Mouse (Mus musculus) neural tube, embryonic 12.5 days (tissue): ENCODE measurements around the gene Vrk1. TPM values are rescaled to one million over a fixed set of nuclear protein-coding genes. Genes with fewer than 3 reads are reported as not detected.
A peak's percentile ranks its signal among the peaks of the same experiment; 100 is the strongest.

Experiments used
- ATAC-seq: fragments of 200-750 bp; cut with Nextera tagmentation; 2 replicates; pipeline ENCODE4 v1.8.0; 2017; ENCODE audit warnings: low read depth, mild to moderate bottlenecking, moderate TSS enrichment, moderate library complexity; ENCODE audit not compliant: low FRiP score
- H3K27ac ChIP-seq: fragments of 300-500 bp; sonication (generic); 2 replicates; pipeline ENCODE4 v1.5.1; 2016
- H3K27me3 ChIP-seq: fragments of 300-500 bp; sonication (generic); replicated peaks from 2 replicates; pipeline ENCODE4 v1.6.1; 2016; ENCODE audit warnings: mild to moderate bottlenecking
- H3K36me3 ChIP-seq: fragments of 300-500 bp; sonication (generic); 2 replicates; pipeline ENCODE4 v1.6.1; 2016; ENCODE audit warnings: mild to moderate bottlenecking
- H3K4me1 ChIP-seq: fragments of 300-500 bp; sonication (generic); 2 replicates; pipeline ENCODE4 v1.6.1; 2016
- H3K4me2 ChIP-seq: fragments of 300-500 bp; sonication (generic); replicated peaks from 2 replicates; pipeline ENCODE4 v1.6.1; 2016; ENCODE audit warnings: mild to moderate bottlenecking
- H3K4me3 ChIP-seq: fragments of 300-500 bp; sonication (generic); 2 replicates; pipeline ENCODE4 v1.5.1; 2016
- H3K9ac ChIP-seq: fragments of 300-500 bp; sonication (generic); 2 replicates; pipeline ENCODE4 v1.6.1; 2016; ENCODE audit warnings: mild to moderate bottlenecking
- H3K9me3 ChIP-seq: fragments of 300-500 bp; sonication (generic); 2 replicates; pipeline ENCODE4 v1.6.1; 2016; ENCODE audit warnings: mild to moderate bottlenecking
- WGBS: fragments of 180-500 bp; shearing (Covaris S2); methylation state at CpG from one replicate; pipeline ENCODE4 v1.1.7; 2016; 5-methylcytosine and 5-hydroxymethylcytosine counted together
- polyA plus RNA-seq: library from polyadenylated mRNA; unstranded; fragments of >200 nt; fragmentation: Nextera tagmentation; extraction: Ambion mirVana; gene quantifications from 2 replicates; pipeline ENCODE4 v1.2.1, GENCODE M21; 2016

The Vrk1 gene
- polyA plus RNA-seq, 1 experiment from 2014 or later, result 61.5 TPM

DNA sequence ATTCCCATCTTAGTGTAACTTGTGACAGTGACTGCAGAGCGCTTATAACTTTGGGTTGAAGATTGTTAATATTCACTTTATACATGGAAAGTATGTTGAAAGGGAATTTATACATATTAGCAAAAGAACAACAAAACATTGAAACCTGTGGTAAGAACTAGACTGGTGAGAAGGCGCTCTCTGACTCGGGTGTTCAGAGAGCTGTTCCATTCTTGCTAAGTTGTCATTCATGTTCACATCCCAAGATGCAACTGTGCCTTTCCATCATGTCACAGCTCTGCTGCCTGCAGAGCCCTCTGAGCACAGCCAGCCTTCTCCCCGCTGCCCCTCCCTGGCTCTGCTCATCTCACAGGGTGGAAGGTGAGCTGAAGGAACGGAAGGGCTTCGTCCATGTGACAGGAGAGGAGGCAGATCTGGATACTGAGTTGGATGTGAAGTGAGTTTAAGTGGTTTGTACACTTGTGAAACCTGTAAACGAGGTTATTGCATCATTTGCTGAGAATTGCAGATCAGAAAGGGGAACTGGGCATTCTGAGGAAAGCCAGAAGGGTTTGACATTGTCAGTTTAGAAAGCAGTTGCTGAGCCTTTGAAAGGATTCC, 20.2 kb downstream of the Vrk1 start:
- Histone ChIP-seq H3K4me2 (no peak overlapping the region), H3K27me3 (no peaks in the 10 kb centered on the region), H3K27ac (no peak overlapping the region), H3K4me3 (no peak overlapping the region), H3K4me1 (no peaks in the 10 kb centered on the region), H3K9ac (no peak overlapping the region), H3K36me3 (peaks cover 6% of the 10 kb centered on the region; the same call in 1 of the 2 replicates), H3K9me3 (no peaks in the 10 kb centered on the region)
- ATAC-seq, result no peak
- 87% methylated on average over 7 of the region's 7 CpGs for WGBS

DNA sequence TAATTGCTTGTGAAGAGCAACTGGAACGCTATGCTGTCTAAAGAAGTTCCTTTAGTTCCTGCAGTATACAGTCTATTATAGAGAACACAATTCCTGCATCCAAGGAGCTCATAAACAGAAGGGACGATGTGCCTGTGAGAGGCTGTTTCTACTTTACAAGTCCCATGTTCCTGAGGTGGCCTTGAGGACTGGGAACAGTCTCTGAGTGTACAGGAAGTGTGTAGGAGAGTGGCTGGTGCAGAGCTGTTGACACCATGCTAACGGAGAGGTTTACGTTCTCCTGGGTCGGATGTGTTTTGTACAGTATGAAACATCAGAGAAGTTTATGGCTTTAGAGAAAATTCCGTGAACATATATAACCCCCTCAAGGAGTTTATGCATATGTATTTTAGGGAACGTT, 20.8 kb downstream of the Vrk1 start:
- H3K4me1 ChIP-seq, result no peaks in the 10 kb centered on the region
- H3K9me3 ChIP-seq, result no peaks in the 10 kb centered on the region
- no peak for ATAC-seq

DNA sequence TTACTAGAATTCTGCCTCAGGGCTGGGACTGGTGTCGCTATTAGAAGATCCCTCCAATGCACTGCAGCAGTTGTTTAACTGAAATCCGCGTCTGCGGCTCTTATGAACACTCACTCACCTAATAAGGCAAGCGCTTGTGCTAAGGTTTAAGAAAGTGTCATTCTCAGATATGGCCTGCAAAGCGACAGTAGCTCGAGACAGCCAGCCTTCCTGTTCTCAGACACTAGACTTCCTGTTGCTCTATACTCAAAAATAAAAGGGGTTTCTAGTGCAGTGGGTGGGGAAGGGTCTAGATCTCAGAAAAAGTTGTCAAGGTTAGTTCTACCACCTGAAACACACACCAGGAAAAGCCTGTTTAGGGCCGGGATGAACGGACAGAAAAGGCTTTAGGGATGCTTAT, 21.9 kb downstream of the Vrk1 start:
- Histone ChIP-seq H3K4me3 (no peak overlapping the region), H3K27me3 (no peaks in the 10 kb centered on the region), H3K4me1 (no peaks in the 10 kb centered on the region), H3K4me2 (no peak overlapping the region), H3K9ac (no peak overlapping the region), H3K36me3 (peaks cover 6% of the 10 kb centered on the region; the same call in 1 of the 2 replicates), H3K27ac (no peak overlapping the region), H3K9me3 (no peaks in the 10 kb centered on the region)
- WGBS, result 90% methylated on average over 9 of the region's 9 CpGs
- ATAC-seq, result no peak

More for the DNA sequence above, 20.8 kb downstream of the Vrk1 start:
- H3K4me2 ChIP-seq, result no peak overlapping the region
- WGBS, result 93% methylated on average over 7 of the region's 7 CpGs
- peaks cover 6% of the 10 kb centered on the region; the same call in 1 of the 2 replicates for H3K36me3 ChIP-seq
- H3K27ac ChIP-seq, result no peak overlapping the region
- no peak overlapping the region for H3K9ac ChIP-seq
- no peak overlapping the region for H3K4me3 ChIP-seq
- H3K27me3 ChIP-seq, result no peaks in the 10 kb centered on the region

DNA sequence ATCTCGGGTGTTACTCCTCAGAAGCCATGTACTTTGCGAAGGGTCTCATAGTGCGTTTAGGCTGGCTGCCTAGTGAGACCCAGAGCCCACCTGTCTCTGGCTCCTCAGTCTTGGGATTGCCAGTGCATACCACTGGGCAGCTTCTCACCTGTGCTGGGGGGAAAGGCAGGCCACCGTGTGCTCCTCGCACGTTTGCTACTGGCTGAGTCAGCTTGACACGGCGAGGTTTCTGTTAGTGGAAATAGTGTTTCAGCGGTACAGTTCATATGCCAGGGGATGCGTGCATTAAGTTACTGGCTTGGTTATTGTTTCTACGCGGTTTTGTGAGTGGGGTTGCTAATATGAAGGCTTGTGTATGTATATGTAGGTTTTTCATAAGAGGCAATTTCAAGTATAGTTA, 22.3 kb downstream of the Vrk1 start:
- no peak overlapping the region for H3K9ac ChIP-seq
- H3K27me3 ChIP-seq, result no peaks in the 10 kb centered on the region
- H3K27ac ChIP-seq, result no peak overlapping the region
- H3K9me3 ChIP-seq, result no peaks in the 10 kb centered on the region
- WGBS, result 95% methylated on average over 12 of the region's 12 CpGs
- peaks cover 6% of the 10 kb centered on the region; the same call in 1 of the 2 replicates for H3K36me3 ChIP-seq
- H3K4me2 ChIP-seq, result no peak overlapping the region
- ATAC-seq, result no peak
- H3K4me1 ChIP-seq, result no peaks in the 10 kb centered on the region
- no peak overlapping the region for H3K4me3 ChIP-seq

DNA sequence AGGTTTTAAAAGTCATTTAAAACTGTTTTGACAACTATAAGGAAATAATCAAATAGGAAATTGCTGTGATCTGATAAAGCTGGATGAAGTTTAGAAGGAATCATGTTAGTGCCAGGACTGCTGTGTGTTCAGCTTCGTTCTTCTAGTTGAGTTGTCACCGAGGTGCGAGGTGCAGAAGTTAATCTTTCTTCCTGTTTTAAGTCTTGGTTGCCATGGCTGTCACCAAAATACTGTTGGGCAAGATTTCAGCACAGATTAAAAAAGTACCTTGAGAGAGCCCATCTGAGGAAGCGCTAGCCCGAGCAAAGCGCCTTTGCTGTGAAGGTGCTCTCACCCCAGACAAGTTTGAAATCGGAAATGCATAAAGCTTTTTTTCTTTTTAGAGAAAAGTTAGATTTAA, 24.2 kb downstream of the Vrk1 start:
- no peak overlapping the region for H3K4me3 ChIP-seq
- no peaks in the 10 kb centered on the region for H3K9me3 ChIP-seq
- H3K4me2 ChIP-seq, result no peak overlapping the region
- H3K4me1 ChIP-seq, result no peaks in the 10 kb centered on the region
- WGBS, result 95% methylated on average over 7 of the region's 7 CpGs
- peaks cover 9% of the 10 kb centered on the region for H3K36me3 ChIP-seq
- H3K27me3 ChIP-seq, result no peaks in the 10 kb centered on the region
- ATAC-seq, result no peak
- H3K9ac ChIP-seq, result no peak overlapping the region
- H3K27ac ChIP-seq, result no peak overlapping the region

DNA sequence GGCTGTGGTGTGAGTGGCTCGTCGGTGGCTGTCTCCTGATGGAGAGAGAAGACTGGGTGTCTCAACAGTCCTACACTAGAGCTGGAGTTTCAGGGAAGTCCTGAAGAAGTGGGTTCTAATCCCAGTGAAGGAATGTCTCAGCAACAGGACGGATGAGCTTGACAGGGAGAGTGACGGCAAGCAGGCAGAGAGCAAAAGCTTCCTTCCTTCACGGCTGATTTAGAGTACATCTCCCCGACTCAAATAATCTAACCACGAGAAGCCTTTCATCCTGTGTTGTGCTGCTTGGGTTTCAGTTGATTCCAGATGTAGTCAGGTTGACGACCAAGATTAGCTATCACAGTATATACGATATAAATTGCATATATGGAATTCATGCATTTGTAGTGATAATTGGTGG, 24.7 kb downstream of the Vrk1 start:
- Histone ChIP-seq H3K9me3 (no peaks in the 10 kb centered on the region), H3K27me3 (no peaks in the 10 kb centered on the region), H3K4me3 (no peak overlapping the region), H3K4me2 (no peak overlapping the region), H3K36me3 (peaks cover 9% of the 10 kb centered on the region), H3K27ac (no peak overlapping the region), H3K4me1 (no peaks in the 10 kb centered on the region), H3K9ac (no peak overlapping the region)
- 89% methylated on average over 9 of the region's 9 CpGs for WGBS
- no peak for ATAC-seq

DNA sequence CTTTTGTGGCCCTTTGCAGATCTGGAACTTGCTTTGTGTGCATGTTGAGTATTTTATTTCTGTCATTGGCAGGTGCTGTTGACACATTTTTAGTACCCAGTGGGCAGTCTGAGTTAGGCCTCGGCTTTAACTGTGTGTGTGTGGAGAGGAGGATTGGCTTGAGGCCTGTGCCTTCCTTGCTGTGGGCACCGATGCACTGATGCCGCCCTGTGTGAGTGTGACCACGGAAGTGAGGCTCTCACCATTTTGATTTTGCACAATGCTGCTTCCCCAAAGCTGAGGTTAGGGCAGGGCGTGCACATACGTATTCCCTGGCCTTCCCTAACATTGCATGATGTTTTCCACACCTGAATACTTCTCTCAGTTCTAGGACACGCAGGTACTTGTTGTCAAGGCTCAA, 30.2 kb downstream of the Vrk1 start:
- Histone ChIP-seq H3K9ac (no peak overlapping the region), H3K4me2 (no peak overlapping the region), H3K4me1 (no peaks in the 10 kb centered on the region), H3K36me3 (peaks cover 20% of the 10 kb centered on the region), H3K9me3 (no peaks in the 10 kb centered on the region), H3K27ac (no peak overlapping the region), H3K4me3 (no peak overlapping the region), H3K27me3 (no peaks in the 10 kb centered on the region)
- ATAC-seq, result no peak
- WGBS, result 94% methylated on average over 7 of the region's 7 CpGs

DNA sequence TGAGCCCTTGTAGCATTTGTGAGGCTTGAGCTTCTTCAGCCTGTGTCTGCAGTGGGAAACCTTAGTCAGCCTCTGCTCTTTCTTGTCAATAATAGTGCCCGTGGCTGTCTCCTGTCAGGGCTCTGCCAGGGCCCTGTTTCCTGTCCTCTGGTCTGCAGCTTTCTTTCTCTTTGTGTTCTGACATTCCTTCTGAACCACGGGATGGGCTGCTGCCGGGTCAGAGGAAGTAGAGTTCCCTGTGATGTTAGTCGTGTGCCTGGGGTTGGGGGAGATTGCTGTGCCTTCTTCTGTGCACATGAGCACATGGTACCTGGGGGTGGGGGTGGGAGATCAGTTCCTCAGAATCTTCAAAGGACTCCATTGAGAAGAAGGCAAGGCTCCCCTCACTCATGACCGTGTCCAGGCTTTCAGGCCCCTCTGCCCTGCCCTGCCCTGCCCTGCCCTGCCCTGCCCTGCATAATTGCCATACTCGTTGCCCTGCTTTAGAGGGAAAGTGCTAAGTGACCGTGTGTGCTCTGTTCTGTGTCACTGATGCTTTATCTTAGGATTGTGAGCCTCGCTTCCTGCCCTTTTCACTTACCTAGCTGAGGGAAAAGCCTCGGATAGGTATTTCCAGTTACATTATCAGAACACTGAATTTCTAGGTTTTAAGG, 36.2 kb downstream of the Vrk1 start:
- Histone ChIP-seq H3K9me3 (no peaks in the 10 kb centered on the region), H3K27me3 (no peaks in the 10 kb centered on the region), H3K27ac (no peak overlapping the region), H3K36me3 (peaks cover 17% of the 10 kb centered on the region), H3K9ac (no peak overlapping the region), H3K4me2 (no peak overlapping the region), H3K4me3 (no peak overlapping the region), H3K4me1 (no peaks in the 10 kb centered on the region)
- no peak for ATAC-seq
- WGBS, result 47% methylated on average over 9 of the region's 9 CpGs

DNA sequence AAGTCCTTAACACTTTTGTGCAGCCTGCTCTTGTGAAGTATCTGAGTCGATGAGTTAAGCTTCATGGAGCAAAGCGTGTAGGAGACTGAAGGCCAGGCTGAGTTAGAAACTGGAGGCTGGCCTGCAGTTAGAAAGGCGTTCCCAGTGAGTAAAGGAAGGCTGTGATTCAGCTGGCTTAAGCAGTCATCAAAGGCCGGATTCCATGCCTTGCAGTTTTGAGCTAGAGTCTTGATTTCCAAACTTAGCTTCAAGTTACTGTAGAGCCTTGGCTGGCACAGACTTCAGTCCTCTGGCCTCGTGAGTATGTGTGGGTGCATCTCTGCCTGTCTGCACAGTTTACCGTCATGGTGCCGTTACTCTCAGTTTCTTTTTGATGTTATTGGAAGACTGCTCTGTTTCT, 42.2 kb downstream of the Vrk1 start:
- Histone ChIP-seq H3K9me3 (no peaks in the 10 kb centered on the region), H3K9ac (no peak overlapping the region), H3K4me1 (no peaks in the 10 kb centered on the region), H3K36me3 (peaks cover 6% of the 10 kb centered on the region; the same call in 1 of the 2 replicates), H3K4me3 (no peak overlapping the region), H3K4me2 (no peak overlapping the region), H3K27ac (no peak overlapping the region), H3K27me3 (no peaks in the 10 kb centered on the region)
- 93% methylated on average over 7 of the region's 7 CpGs for WGBS
- no peak for ATAC-seq

DNA sequence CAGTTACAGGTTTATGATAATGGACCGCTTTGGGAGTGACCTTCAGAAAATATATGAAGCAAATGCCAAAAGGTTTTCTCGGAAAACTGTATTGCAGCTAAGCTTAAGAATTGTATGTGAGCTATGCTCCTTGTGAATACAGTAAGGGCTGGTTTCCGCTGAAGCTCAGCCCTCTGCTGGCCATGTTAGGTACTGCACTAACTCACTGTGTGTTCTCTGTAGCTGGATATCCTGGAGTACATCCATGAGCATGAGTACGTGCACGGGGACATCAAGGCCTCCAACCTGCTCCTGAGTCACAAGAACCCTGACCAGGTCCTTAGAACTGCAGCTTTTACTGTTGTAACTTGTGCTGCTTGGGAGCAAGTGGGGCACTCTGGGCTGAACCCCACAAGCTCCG, 45.8 kb downstream of the Vrk1 start:
- Histone ChIP-seq H3K9me3 (no peaks in the 10 kb centered on the region), H3K4me3 (no peak overlapping the region), H3K4me1 (no peaks in the 10 kb centered on the region), H3K9ac (no peak overlapping the region), H3K27me3 (no peaks in the 10 kb centered on the region), H3K27ac (no peak overlapping the region), H3K4me2 (no peak overlapping the region), H3K36me3 (peaks cover 10% of the 10 kb centered on the region)
- no peak for ATAC-seq
- WGBS, result 52% methylated on average over 6 of the region's 6 CpGs

DNA sequence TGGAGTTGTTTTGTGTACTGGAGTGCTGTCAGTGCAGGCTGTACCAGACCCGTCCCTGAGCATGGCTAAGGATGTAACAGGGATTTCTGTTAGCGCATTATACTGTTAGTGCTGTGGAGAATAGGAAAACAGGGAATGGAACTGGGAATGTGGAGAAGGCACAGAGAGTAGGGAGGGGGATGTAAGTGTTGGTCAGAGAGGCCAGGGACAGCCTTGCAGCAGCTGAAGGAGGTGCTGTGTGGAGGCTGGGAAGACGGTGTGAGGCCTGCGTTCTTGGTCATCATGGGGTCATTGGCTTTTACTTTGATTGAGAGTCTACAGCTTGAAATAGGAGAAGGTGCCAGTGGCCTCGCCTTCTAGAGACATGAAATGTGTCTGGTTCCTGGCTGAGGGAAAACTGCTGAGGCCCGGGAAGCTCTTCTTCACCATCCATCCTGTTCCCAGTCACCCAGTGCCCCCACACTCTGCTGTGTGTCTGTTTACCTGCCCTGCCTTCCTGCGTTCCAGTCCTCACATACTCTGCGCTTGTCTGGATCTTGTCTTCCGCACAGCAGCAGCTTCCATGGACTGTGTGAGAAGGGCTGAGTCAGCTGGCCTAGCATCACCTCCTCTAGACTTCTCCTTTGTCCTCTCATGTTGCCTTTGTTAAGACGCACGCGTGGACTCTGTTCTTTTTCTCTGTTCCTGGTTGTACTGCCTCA, 50.0 kb downstream of the Vrk1 start:
- H3K9ac ChIP-seq, result no peak overlapping the region
- 0 out of 2 replicates have a peak overlapping the region, but pooled peaks have one; percentile 4 for H3K27ac ChIP-seq
- no peak for ATAC-seq
- H3K4me2 ChIP-seq, result no peak overlapping the region
- no peaks in the 10 kb centered on the region for H3K9me3 ChIP-seq
- no peak overlapping the region for H3K4me3 ChIP-seq
- H3K36me3 ChIP-seq, result peaks cover 15% of the 10 kb centered on the region
- no peaks in the 10 kb centered on the region for H3K27me3 ChIP-seq
- 76% methylated on average over 12 of the region's 12 CpGs for WGBS
- no peaks in the 10 kb centered on the region for H3K4me1 ChIP-seq

DNA sequence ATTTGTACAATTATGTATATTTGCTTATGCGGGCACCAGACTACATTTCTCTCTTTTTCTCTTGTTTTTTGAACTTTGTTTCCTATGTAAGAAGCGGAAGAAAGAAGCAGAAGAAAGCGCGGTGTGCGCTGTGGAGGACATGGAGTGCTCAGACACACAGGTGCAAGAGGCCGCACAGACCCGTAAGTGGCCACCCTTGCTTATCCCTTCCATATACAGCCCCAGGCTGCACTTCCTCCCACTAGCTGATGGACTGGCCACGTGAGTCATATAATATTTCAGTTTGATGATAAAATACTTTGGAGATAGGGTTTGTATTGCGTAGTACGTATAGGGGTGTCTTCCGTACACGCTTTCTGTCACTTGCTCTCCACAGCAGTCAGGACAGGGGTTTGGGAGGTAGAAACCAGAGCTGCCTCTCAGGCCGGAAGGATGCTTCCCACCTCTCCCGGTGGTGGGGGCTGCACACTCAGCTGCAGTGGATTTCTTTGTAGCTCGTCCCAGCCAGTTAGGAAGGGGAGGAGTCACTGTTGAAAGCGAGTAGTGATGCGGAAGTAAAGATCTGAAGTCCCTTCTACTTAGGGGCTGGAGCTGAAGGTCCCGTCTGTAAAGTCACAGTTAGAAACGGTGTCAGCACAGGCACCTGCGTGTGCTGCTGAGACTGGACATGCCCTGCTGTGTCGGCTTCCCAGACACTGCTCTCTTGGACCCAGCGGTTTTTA, 60.6 kb downstream of the Vrk1 start:
- no peak overlapping the region for H3K4me3 ChIP-seq
- peaks cover 12% of the 10 kb centered on the region for H3K4me1 ChIP-seq
- H3K36me3 ChIP-seq, result peaks cover 6% of the 10 kb centered on the region
- H3K27ac ChIP-seq, result no peak overlapping the region
- no peak overlapping the region for H3K9ac ChIP-seq
- no peak overlapping the region for H3K4me2 ChIP-seq
- ATAC-seq, result peak; percentile 66
- 56% methylated on average over 22 of the region's 22 CpGs for WGBS
- no peaks in the 10 kb centered on the region for H3K9me3 ChIP-seq
- H3K27me3 ChIP-seq, result no peaks in the 10 kb centered on the region
